Mouse (Mus musculus): Measurements from ENCODE around the gene Padi2.

The Padi2 gene

GRCm38 (mm10) chr4:140989447-140989846 is 83.3 kb downstream of the Padi2 start:
- peak; percentile 91 for DNase-seq

GRCm38 (mm10) chr4:140992215-140992614 is 86.1 kb downstream of the Padi2 start:
- DNase-seq, result peak; percentile 90

GRCm38 (mm10) chr4:140993846-140994245 is 87.7 kb downstream of the Padi2 start:
- DNase-seq, result no peak

- no peak for DNase-seq
These were observed 89.7 kb downstream of the Padi2 start for GRCm38 (mm10) chr4:140995811-140996210.

- DNase-seq, result no peak
These were observed 90.7 kb downstream of the Padi2 start for GRCm38 (mm10) chr4:140996812-140997211.

Data from heart, adult 11 months (tissue).